Mouse (Mus musculus): Measurements from ENCODE around the gene H2al1e. TPM values are rescaled to one million over a fixed set of nuclear protein-coding genes. Genes with fewer than 3 reads are reported as not detected.
"Not testable (repeated sequence)": the region's sequence is repeated elsewhere in the genome, so short reads cannot be mapped to it uniquely, and the experiment has no call there.

Gene H2al1e
- total RNA-seq (2021) (not detected), polyA plus RNA-seq (2012; rRNA removed) (not detected in 2 replicates)
- long read RNA-seq = 0 reads

- H3K36me3 ChIP-seq (ENCODE audit: control insufficient read depth, insufficient read depth, low read length); H3K27ac ChIP-seq; DNase-seq; H3K4me1 ChIP-seq (ENCODE audit: control insufficient read depth, insufficient read depth, low read length); intact Hi-C loops (cut with DNase I); H3K4me3 ChIP-seq; H3K79me2 ChIP-seq (replicated peaks; ENCODE audit: control insufficient read depth, insufficient read depth, low read length); H3K27me3 ChIP-seq (ENCODE audit: control insufficient read depth, insufficient read depth, low read length); H3K9ac ChIP-seq (ENCODE audit: low read depth, low read length): not testable (repeated sequence)
- WGBS = no CpG with 5 or more reads among the region's 3 CpGs
Measured at GRCm38 (mm10) chrX:11311634-11312033, at the start of gene H2al1e. Gene H2al1e, plus strand, starts transcription at chrX:11311934.

- Histone ChIP-seq H3K9ac (ENCODE audit: low read depth, low read length) (no peak overlapping the region), H3K79me2 (replicated peaks; ENCODE audit: control insufficient read depth, insufficient read depth, low read length) (no peaks in the 10 kb centered on the region), H3K4me3 (no peak overlapping the region), H3K4me1 (ENCODE audit: control insufficient read depth, insufficient read depth, low read length) (peaks cover 2% of the 10 kb centered on the region), H3K36me3 (ENCODE audit: control insufficient read depth, insufficient read depth, low read length) (no peaks in the 10 kb centered on the region), H3K27me3 (ENCODE audit: control insufficient read depth, insufficient read depth, low read length) (no peaks in the 10 kb centered on the region), H3K27ac (no peak overlapping the region)
- TF ChIP-seq EP300 (IDR thresholded peaks at IDR 0.05; ENCODE audit: insufficient read depth, low read depth, low read length) = no peak
- no peak for TF ChIP-seq CTCF (IDR thresholded peaks at IDR 0.05)
- TF ChIP-seq POLR2A (IDR thresholded peaks at IDR 0.05; ENCODE audit: insufficient read depth, low read depth, low read length) = no peak
- WGBS = 78% methylated on average over 8 of the region's 8 CpGs
- DNase-seq = no peak
- intact Hi-C loops (cut with DNase I) = no loop called here
Measured at GRCm38 (mm10) chrX:11264918-11265317, 46.8 kb upstream of the H2al1e start.

- peak; percentile 23 to 31 for DNase-seq
- Histone ChIP-seq H3K27me3 (ENCODE audit: control insufficient read depth, insufficient read depth, low read length) (no peaks in the 10 kb centered on the region), H3K27ac (no peak overlapping the region), H3K4me3 (no peak overlapping the region), H3K79me2 (replicated peaks; ENCODE audit: control insufficient read depth, insufficient read depth, low read length) (no peaks in the 10 kb centered on the region), H3K4me1 (ENCODE audit: control insufficient read depth, insufficient read depth, low read length) (peaks cover 2% of the 10 kb centered on the region), H3K9ac (ENCODE audit: low read depth, low read length) (no peak overlapping the region), H3K36me3 (ENCODE audit: control insufficient read depth, insufficient read depth, low read length) (no peaks in the 10 kb centered on the region)
- 39% methylated on average over 7 of the region's 7 CpGs for WGBS
- no peak for TF ChIP-seq POLR2A (IDR thresholded peaks at IDR 0.05; ENCODE audit: insufficient read depth, low read depth, low read length)
- no peak for TF ChIP-seq EP300 (IDR thresholded peaks at IDR 0.05; ENCODE audit: insufficient read depth, low read depth, low read length)
- no peak for TF ChIP-seq CTCF (IDR thresholded peaks at IDR 0.05)
- intact Hi-C loops (cut with DNase I) = no loop called here
Measured at GRCm38 (mm10) chrX:11267791-11268190, 43.9 kb upstream of the H2al1e start.

- peak; percentile 28 to 47 for DNase-seq
- TF ChIP-seq CTCF (IDR thresholded peaks at IDR 0.05) = no peak
- TF ChIP-seq EP300 (IDR thresholded peaks at IDR 0.05; ENCODE audit: insufficient read depth, low read depth, low read length) = no peak
- no peak for TF ChIP-seq POLR2A (IDR thresholded peaks at IDR 0.05; ENCODE audit: insufficient read depth, low read depth, low read length)
- WGBS = 74% methylated on average over 3 of the region's 3 CpGs
Measured at GRCm38 (mm10) chrX:11269074-11269473, 42.7 kb upstream of the H2al1e start.

GRCm38 (mm10) chrX:11273190-11273589, 38.5 kb upstream of the H2al1e start:
- Histone ChIP-seq H3K79me2 (replicated peaks; ENCODE audit: control insufficient read depth, insufficient read depth, low read length) (no peaks in the 10 kb centered on the region), H3K27me3 (ENCODE audit: control insufficient read depth, insufficient read depth, low read length) (no peaks in the 10 kb centered on the region), H3K36me3 (ENCODE audit: control insufficient read depth, insufficient read depth, low read length) (no peaks in the 10 kb centered on the region), H3K4me1 (ENCODE audit: control insufficient read depth, insufficient read depth, low read length) (no peaks in the 10 kb centered on the region), H3K27ac (no peak overlapping the region), H3K9ac (ENCODE audit: low read depth, low read length) (no peak overlapping the region), H3K4me3 (no peak overlapping the region)
- WGBS = 77% methylated on average over 3 of the region's 3 CpGs
- TF ChIP-seq CTCF (IDR thresholded peaks at IDR 0.05) (no peak), EP300 (IDR thresholded peaks at IDR 0.05; ENCODE audit: insufficient read depth, low read depth, low read length) (no peak), POLR2A (IDR thresholded peaks at IDR 0.05; ENCODE audit: insufficient read depth, low read depth, low read length) (no peak)
- DNase-seq = no peak
- intact Hi-C loops (cut with DNase I) = no loop called here

More at GRCm38 (mm10) chrX:11269074-11269473, 42.7 kb upstream of the H2al1e start:
- no peak overlapping the region for H3K27ac ChIP-seq
- no peaks in the 10 kb centered on the region for H3K36me3 ChIP-seq (ENCODE audit: control insufficient read depth, insufficient read depth, low read length)
- intact Hi-C loops (cut with DNase I) = no loop called here
- no peaks in the 10 kb centered on the region for H3K27me3 ChIP-seq (ENCODE audit: control insufficient read depth, insufficient read depth, low read length)
- no peak overlapping the region for H3K4me3 ChIP-seq
- H3K9ac ChIP-seq (ENCODE audit: low read depth, low read length) = no peak overlapping the region
- H3K79me2 ChIP-seq (replicated peaks; ENCODE audit: control insufficient read depth, insufficient read depth, low read length) = no peaks in the 10 kb centered on the region
- peaks cover 2% of the 10 kb centered on the region for H3K4me1 ChIP-seq (ENCODE audit: control insufficient read depth, insufficient read depth, low read length)

GRCm38 (mm10) chrX:11277083-11277482, 34.7 kb upstream of the H2al1e start:
- no peak overlapping the region for H3K27ac ChIP-seq
- DNase-seq = no peak
- H3K36me3 ChIP-seq (ENCODE audit: control insufficient read depth, insufficient read depth, low read length) = no peaks in the 10 kb centered on the region
- intact Hi-C loops (cut with DNase I) = no loop called here
- no peaks in the 10 kb centered on the region for H3K79me2 ChIP-seq (replicated peaks; ENCODE audit: control insufficient read depth, insufficient read depth, low read length)
- H3K4me3 ChIP-seq = no peak overlapping the region
- no peaks in the 10 kb centered on the region for H3K27me3 ChIP-seq (ENCODE audit: control insufficient read depth, insufficient read depth, low read length)
- TF ChIP-seq EP300 (IDR thresholded peaks at IDR 0.05; ENCODE audit: insufficient read depth, low read depth, low read length) = no peak
- no peak for TF ChIP-seq POLR2A (IDR thresholded peaks at IDR 0.05; ENCODE audit: insufficient read depth, low read depth, low read length)
- TF ChIP-seq CTCF (IDR thresholded peaks at IDR 0.05) = no peak
- no peak overlapping the region for H3K9ac ChIP-seq (ENCODE audit: low read depth, low read length)
- H3K4me1 ChIP-seq (ENCODE audit: control insufficient read depth, insufficient read depth, low read length) = no peaks in the 10 kb centered on the region
- 65% methylated on average over 6 of the region's 6 CpGs for WGBS

Data from heart, adult 2 months (tissue).